Mouse (Mus musculus) limb, embryonic 10.5 days (tissue): ENCODE results near the gene Tbc1d8. TPM values are rescaled to one million over a fixed set of nuclear protein-coding genes. Genes with fewer than 3 reads are reported as not detected.
A peak's percentile ranks its signal among the peaks of the same experiment; 100 is the strongest.

Experiments
- DNase-seq: peaks from one replicate; pipeline ENCODE4 v3.0.0-alpha.2; 2017; ENCODE audit warnings: low spot score
- H3K27ac ChIP-seq: fragments of 300-500 bp; sonication (generic); 2 replicates; pipeline ENCODE4 v1.5.1; 2016; ENCODE audit warnings: mild to moderate bottlenecking
- H3K27me3 ChIP-seq: fragments of 300-500 bp; sonication (generic); 2 replicates; pipeline ENCODE4 v1.6.1; 2016; ENCODE audit warnings: low read depth, mild to moderate bottlenecking; ENCODE audit not compliant: poor library complexity, severe bottlenecking
- H3K36me3 ChIP-seq: fragments of 300-500 bp; sonication (generic); 2 replicates; pipeline ENCODE4 v1.6.1; 2016; ENCODE audit warnings: mild to moderate bottlenecking, moderate library complexity
- H3K4me1 ChIP-seq: fragments of 300-500 bp; sonication (generic); 2 replicates; pipeline ENCODE4 v1.6.1; 2016
- H3K4me3 ChIP-seq: fragments of 300-500 bp; sonication (generic); 2 replicates; pipeline ENCODE4 v1.5.1; 2016; ENCODE audit warnings: mild to moderate bottlenecking, moderate library complexity
- H3K9me3 ChIP-seq: fragments of 300-500 bp; sonication (generic); replicated peaks from 2 replicates; pipeline ENCODE4 v1.6.1; 2016; ENCODE audit warnings: mild to moderate bottlenecking
- WGBS: fragments of 180-500 bp; shearing (Covaris S2); methylation state at CpG from one replicate; pipeline ENCODE4 v1.1.7; 2016; 5-methylcytosine and 5-hydroxymethylcytosine counted together
- polyA plus RNA-seq: library from polyadenylated mRNA; unstranded; fragments of >200 nt; fragmentation: Nextera tagmentation; extraction: Ambion mirVana; gene quantifications from 2 replicates; pipeline ENCODE4 v1.2.1, GENCODE M21; 2016

Gene Tbc1d8
- polyA plus RNA-seq, 1 experiment from 2014 or later, result 5.1 TPM

GRCm38 (mm10) chr1:39452203-39452602, 26.4 kb downstream of the Tbc1d8 start:
- WGBS, result 87% methylated on average over 4 of the region's 4 CpGs
- H3K4me1 ChIP-seq, result peaks cover 20% of the 10 kb centered on the region
- H3K27ac ChIP-seq, result no peak overlapping the region
- no peaks in the 10 kb centered on the region for H3K27me3 ChIP-seq
- H3K9me3 ChIP-seq, result no peaks in the 10 kb centered on the region
- H3K4me3 ChIP-seq, result no peak overlapping the region
- no peaks in the 10 kb centered on the region for H3K36me3 ChIP-seq
- no peak for DNase-seq

GRCm38 (mm10) chr1:39450069-39450728, 28.4 kb downstream of the Tbc1d8 start:
- no peaks in the 10 kb centered on the region for H3K36me3 ChIP-seq
- 66% methylated on average over 6 of the region's 6 CpGs for WGBS
- H3K9me3 ChIP-seq, result no peaks in the 10 kb centered on the region
- H3K27me3 ChIP-seq, result no peaks in the 10 kb centered on the region
- H3K4me3 ChIP-seq, result no peak overlapping the region
- peaks cover 26% of the 10 kb centered on the region for H3K4me1 ChIP-seq
- DNase-seq, result no peak
- peak overlapping the region; percentile 34 for H3K27ac ChIP-seq

- peaks cover 23% of the 10 kb centered on the region for H3K4me1 ChIP-seq
- no peaks in the 10 kb centered on the region for H3K27me3 ChIP-seq
- peak overlapping the region; percentile 34; the same call in 1 of the 2 replicates for H3K27ac ChIP-seq
- 92% methylated on average over 12 of the region's 12 CpGs for WGBS
- H3K4me3 ChIP-seq, result no peak overlapping the region
- no peaks in the 10 kb centered on the region for H3K9me3 ChIP-seq
- H3K36me3 ChIP-seq, result no peaks in the 10 kb centered on the region
- DNase-seq, result no peak
Measured at GRCm38 (mm10) chr1:39449251-39449790, 29.2 kb downstream of the Tbc1d8 start.

DNA sequence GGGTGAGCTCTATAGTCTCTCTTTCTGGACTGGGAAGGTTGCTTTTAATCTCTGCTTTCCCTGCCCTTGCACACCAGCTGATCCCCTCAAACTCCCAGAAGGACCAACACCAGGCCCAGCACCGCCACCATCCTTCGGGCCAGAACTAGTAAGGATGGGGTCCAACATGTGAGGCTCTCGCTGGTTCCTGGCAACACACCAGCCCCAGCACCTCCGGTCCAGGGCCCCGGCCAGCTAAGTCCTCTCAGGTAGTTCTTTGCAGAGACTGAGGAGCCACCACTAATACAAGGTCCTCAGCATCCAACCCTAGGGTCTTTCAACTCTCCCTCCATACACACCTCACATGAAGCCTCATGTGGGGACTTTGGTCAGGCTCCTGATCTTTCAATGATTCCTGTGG, 29.7 kb downstream of the Tbc1d8 start:
- 95% methylated on average over 5 of the region's 5 CpGs for WGBS
- H3K27me3 ChIP-seq, result no peaks in the 10 kb centered on the region
- no peaks in the 10 kb centered on the region for H3K9me3 ChIP-seq
- no peak overlapping the region for H3K27ac ChIP-seq
- H3K4me3 ChIP-seq, result no peak overlapping the region
- peaks cover 23% of the 10 kb centered on the region for H3K4me1 ChIP-seq
- no peak for DNase-seq
- H3K36me3 ChIP-seq, result no peaks in the 10 kb centered on the region

DNA sequence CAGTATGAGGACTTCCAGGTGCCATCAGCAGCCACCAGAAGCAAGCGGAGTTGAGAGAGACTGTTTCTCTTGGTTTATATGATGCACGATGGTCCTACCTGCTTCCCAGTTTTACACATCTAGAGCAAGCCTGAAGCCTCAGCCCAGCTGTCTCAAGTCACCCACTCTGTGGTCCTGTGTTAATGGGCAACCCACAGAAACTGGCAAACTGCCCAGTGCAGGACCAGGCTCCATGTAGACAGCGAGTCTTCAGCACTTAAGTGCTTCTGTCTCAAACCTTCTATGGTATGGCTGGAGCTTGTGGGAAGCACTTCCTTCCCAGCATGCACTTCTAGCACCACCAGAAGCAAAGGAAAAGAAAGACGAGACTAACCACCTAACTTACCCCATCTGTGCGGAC, 30.3 kb downstream of the Tbc1d8 start:
- WGBS, result 89% methylated on average over 5 of the region's 5 CpGs
- no peak overlapping the region for H3K27ac ChIP-seq
- no peaks in the 10 kb centered on the region for H3K9me3 ChIP-seq
- DNase-seq, result no peak
- no peaks in the 10 kb centered on the region for H3K36me3 ChIP-seq
- no peaks in the 10 kb centered on the region for H3K27me3 ChIP-seq
- peaks cover 23% of the 10 kb centered on the region for H3K4me1 ChIP-seq
- H3K4me3 ChIP-seq, result no peak overlapping the region

- H3K4me3 ChIP-seq, result no peak overlapping the region
- no peak for DNase-seq
- peaks cover 23% of the 10 kb centered on the region for H3K4me1 ChIP-seq
- no peaks in the 10 kb centered on the region for H3K9me3 ChIP-seq
- WGBS, result 87% methylated on average over 5 of the region's 5 CpGs
- H3K27ac ChIP-seq, result no peak overlapping the region
- H3K27me3 ChIP-seq, result no peaks in the 10 kb centered on the region
- no peaks in the 10 kb centered on the region for H3K36me3 ChIP-seq
Measured at GRCm38 (mm10) chr1:39446178-39446577, 32.4 kb downstream of the Tbc1d8 start.

GRCm38 (mm10) chr1:39445303-39446050, 33.1 kb downstream of the Tbc1d8 start:
- DNase-seq, result no peak
- Histone ChIP-seq H3K27me3 (no peaks in the 10 kb centered on the region), H3K36me3 (no peaks in the 10 kb centered on the region), H3K27ac (no peak overlapping the region), H3K9me3 (no peaks in the 10 kb centered on the region), H3K4me3 (no peak overlapping the region), H3K4me1 (peaks cover 16% of the 10 kb centered on the region)
- WGBS, result 91% methylated on average over 20 of the region's 20 CpGs

DNA sequence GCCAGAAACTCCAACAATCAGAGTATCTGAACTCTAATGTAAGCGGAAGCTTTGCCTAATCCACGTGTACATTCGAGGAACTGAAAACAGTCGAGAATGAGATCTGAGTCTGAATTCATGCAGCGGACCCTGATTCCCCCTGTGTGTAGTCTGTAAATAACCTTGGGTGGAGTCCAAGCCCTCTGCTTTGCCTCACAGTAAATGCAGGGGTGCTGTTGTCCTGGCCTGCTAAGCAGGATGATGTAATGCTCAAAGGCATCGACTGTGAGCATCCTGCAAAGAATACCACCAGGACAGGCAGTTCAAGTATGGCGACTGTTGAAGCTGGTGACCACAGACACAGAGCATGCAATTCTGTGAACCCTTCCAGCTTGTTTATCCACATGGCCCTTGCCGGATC, 34.8 kb downstream of the Tbc1d8 start:
- WGBS, result 90% methylated on average over 8 of the region's 8 CpGs
- Histone ChIP-seq H3K4me1 (peaks cover 7% of the 10 kb centered on the region; the same call in 1 of the 2 replicates), H3K27me3 (no peaks in the 10 kb centered on the region), H3K4me3 (no peak overlapping the region), H3K9me3 (no peaks in the 10 kb centered on the region), H3K27ac (no peak overlapping the region), H3K36me3 (no peaks in the 10 kb centered on the region)
- no peak for DNase-seq

GRCm38 (mm10) chr1:39441686-39442085, 36.9 kb downstream of the Tbc1d8 start:
- H3K27me3 ChIP-seq, result no peaks in the 10 kb centered on the region
- DNase-seq, result no peak
- H3K9me3 ChIP-seq, result no peaks in the 10 kb centered on the region
- H3K36me3 ChIP-seq, result no peaks in the 10 kb centered on the region
- WGBS, result 90% methylated on average over 6 of the region's 6 CpGs
- H3K27ac ChIP-seq, result no peak overlapping the region
- H3K4me3 ChIP-seq, result no peak overlapping the region
- H3K4me1 ChIP-seq, result 0 out of 2 replicates have a peak, but pooled peaks cover 1% of the 10 kb centered on the region

- DNase-seq, result no peak
- H3K27ac ChIP-seq, result no peak overlapping the region
- no peaks in the 10 kb centered on the region for H3K4me1 ChIP-seq
- WGBS, result 87% methylated on average over 12 of the region's 12 CpGs
- no peaks in the 10 kb centered on the region for H3K36me3 ChIP-seq
- H3K9me3 ChIP-seq, result no peaks in the 10 kb centered on the region
- H3K4me3 ChIP-seq, result no peak overlapping the region
- no peaks in the 10 kb centered on the region for H3K27me3 ChIP-seq
Measured at GRCm38 (mm10) chr1:39439661-39440548, 38.6 kb downstream of the Tbc1d8 start.

- no peaks in the 10 kb centered on the region for H3K4me1 ChIP-seq
- no peak overlapping the region for H3K4me3 ChIP-seq
- no peaks in the 10 kb centered on the region for H3K36me3 ChIP-seq
- H3K27me3 ChIP-seq, result no peaks in the 10 kb centered on the region
- H3K9me3 ChIP-seq, result no peaks in the 10 kb centered on the region
- no peak overlapping the region; the same call in 1 of the 2 replicates for H3K27ac ChIP-seq
- no peak for DNase-seq
Measured at GRCm38 (mm10) chr1:39438629-39439028, 39.9 kb downstream of the Tbc1d8 start.

- 92% methylated on average over 6 of the region's 6 CpGs for WGBS
- Histone ChIP-seq H3K27me3 (no peaks in the 10 kb centered on the region), H3K36me3 (no peaks in the 10 kb centered on the region), H3K4me3 (no peak overlapping the region), H3K4me1 (no peaks in the 10 kb centered on the region), H3K9me3 (no peaks in the 10 kb centered on the region), H3K27ac (no peak overlapping the region)
- DNase-seq, result no peak
Measured at GRCm38 (mm10) chr1:39434264-39434663, 44.3 kb downstream of the Tbc1d8 start.
